Mouse (Mus musculus): Measurements from ENCODE around the gene Laptm5. TPM values are rescaled to one million over a fixed set of nuclear protein-coding genes. Genes with fewer than 3 reads are reported as not detected.

Laptm5 gene
- polyA plus RNA-seq, 1 experiment = 18.9 TPM

DNA sequence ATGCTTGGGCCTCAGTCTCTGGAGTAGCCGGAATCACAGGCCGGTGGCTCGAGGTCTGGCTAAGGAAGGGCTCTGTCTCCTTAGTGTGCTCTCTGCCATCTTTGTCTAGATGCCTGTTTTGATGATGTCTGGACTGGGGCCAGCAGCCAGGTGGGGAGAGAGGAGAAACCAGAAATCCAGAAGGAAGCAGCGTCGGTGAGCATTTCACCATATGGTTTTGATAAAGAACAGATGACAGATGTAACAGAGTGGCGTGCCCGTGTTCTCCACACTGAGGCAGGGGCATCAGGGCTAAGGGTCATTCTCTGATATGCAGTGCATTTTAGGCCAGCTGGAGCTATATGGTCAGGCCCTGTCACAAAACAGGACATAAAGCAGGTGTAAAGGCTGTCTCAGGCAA lies 12.2 kb upstream of the Laptm5 start:
- Histone ChIP-seq H3K4me1 (ENCODE audit: control insufficient read depth, insufficient read depth, low read length) (peaks cover 8% of the 10 kb centered on the region), H3K27me3 (ENCODE audit: control insufficient read depth, insufficient read depth, low read length) (no peaks in the 10 kb centered on the region), H3K27ac (ENCODE audit: insufficient read depth, low read length) (no peak overlapping the region), H3K4me3 (replicated peaks; ENCODE audit: insufficient read depth, low read depth, low read length) (no peak overlapping the region)
- 45% methylated on average over 7 of the region's 7 CpGs for WGBS
- DNase-seq = peak in 1 of 2 experiments; percentile 25
- TF ChIP-seq CTCF (IDR thresholded peaks at IDR 0.05; ENCODE audit: borderline replicate concordance, insufficient read depth, low read depth, low read length) = no peak
- TF ChIP-seq POLR2A (IDR thresholded peaks at IDR 0.05; ENCODE audit: borderline replicate concordance, insufficient read depth, low read length) = no peak

DNA sequence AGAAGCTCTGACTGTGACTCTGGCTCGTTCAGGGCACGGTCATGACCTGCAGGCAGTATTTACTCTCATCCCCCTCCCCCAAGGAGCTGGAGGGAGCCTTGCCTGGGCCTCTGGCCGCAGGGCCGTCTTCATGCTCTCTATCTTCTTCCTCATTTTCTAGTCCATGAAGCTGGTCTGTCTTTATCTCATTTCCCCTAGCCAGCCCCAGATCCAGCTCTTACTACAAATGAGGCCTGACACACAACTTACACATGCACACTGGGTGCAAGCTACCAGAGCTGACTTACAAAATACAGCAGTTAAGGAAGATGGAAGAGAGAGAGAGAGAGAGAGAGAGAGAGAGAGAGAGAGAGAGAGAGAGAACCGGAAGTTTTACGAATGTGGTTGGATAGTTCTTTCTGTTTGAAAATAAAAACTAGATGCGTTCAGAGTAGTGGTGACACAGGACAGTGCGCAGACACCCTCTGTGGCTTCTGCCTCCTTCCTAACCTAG lies 10.6 kb upstream of the Laptm5 start:
- WGBS = 93% methylated on average over 8 of the region's 8 CpGs
- Histone ChIP-seq H3K27me3 (ENCODE audit: control insufficient read depth, insufficient read depth, low read length) (no peaks in the 10 kb centered on the region), H3K27ac (ENCODE audit: insufficient read depth, low read length) (no peak overlapping the region), H3K4me3 (replicated peaks; ENCODE audit: insufficient read depth, low read depth, low read length) (no peak overlapping the region), H3K4me1 (ENCODE audit: control insufficient read depth, insufficient read depth, low read length) (peaks cover 16% of the 10 kb centered on the region)
- TF ChIP-seq CTCF (IDR thresholded peaks at IDR 0.05; ENCODE audit: borderline replicate concordance, insufficient read depth, low read depth, low read length) (no peak), POLR2A (IDR thresholded peaks at IDR 0.05; ENCODE audit: borderline replicate concordance, insufficient read depth, low read length) (no peak)
- no peak for DNase-seq

DNA sequence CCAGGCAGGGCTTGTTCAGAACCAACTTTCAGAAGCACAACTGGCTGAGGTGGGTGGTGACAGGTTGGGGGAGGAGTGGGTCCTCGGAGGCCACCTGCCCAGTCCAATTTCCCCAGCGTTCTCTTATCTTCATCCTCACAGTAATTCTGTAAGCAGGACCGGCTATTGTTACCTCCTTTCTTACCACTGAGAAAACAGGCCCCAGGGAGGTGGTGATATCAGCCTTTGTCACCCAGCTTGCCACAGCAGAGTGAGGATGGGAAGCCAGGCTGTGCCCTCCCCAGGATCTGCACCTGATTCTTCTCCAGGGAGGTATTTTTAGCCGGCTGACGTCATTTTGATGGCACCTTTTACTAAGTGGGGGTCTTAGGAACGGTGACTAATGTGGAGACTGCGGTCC lies 7.9 kb upstream of the Laptm5 start:
- 86% methylated on average over 7 of the region's 7 CpGs for WGBS
- TF ChIP-seq CTCF (IDR thresholded peaks at IDR 0.05; ENCODE audit: borderline replicate concordance, insufficient read depth, low read depth, low read length) (no peak), POLR2A (IDR thresholded peaks at IDR 0.05; ENCODE audit: borderline replicate concordance, insufficient read depth, low read length) (no peak)

DNA sequence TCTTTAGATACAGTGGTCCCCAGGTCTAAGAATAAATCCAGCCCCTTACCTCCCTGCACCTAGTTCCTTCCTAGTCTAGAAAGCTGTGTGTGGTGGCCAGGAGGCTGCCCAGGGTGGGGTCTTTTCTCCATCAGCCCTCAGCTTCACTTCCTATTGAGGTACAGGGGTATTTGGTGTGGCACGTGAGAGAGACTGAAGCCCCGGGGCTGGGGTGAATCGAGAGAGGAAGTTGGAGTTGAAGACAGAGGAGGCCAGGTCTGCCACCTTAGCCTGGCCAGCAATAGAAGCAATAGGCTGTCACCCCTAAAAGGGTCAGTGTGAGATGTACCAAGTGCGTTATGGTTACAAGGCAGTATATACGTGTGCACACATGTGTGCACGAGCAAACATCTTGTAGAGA lies 7.0 kb upstream of the Laptm5 start:
- no peak overlapping the region for H3K4me3 ChIP-seq (replicated peaks; ENCODE audit: insufficient read depth, low read depth, low read length)
- H3K4me1 ChIP-seq (ENCODE audit: control insufficient read depth, insufficient read depth, low read length) = peaks cover 19% of the 10 kb centered on the region
- TF ChIP-seq CTCF (IDR thresholded peaks at IDR 0.05; ENCODE audit: borderline replicate concordance, insufficient read depth, low read depth, low read length) (no peak), POLR2A (IDR thresholded peaks at IDR 0.05; ENCODE audit: borderline replicate concordance, insufficient read depth, low read length) (no peak)
- DNase-seq = no peak
- H3K27ac ChIP-seq (ENCODE audit: insufficient read depth, low read length) = no peak overlapping the region
- no peaks in the 10 kb centered on the region for H3K27me3 ChIP-seq (ENCODE audit: control insufficient read depth, insufficient read depth, low read length)
- WGBS = 82% methylated on average over 6 of the region's 6 CpGs

More for the DNA sequence above, 7.9 kb upstream of the Laptm5 start:
- H3K4me3 ChIP-seq (replicated peaks; ENCODE audit: insufficient read depth, low read depth, low read length) = no peak overlapping the region
- H3K4me1 ChIP-seq (ENCODE audit: control insufficient read depth, insufficient read depth, low read length) = peaks cover 23% of the 10 kb centered on the region
- H3K27me3 ChIP-seq (ENCODE audit: control insufficient read depth, insufficient read depth, low read length) = no peaks in the 10 kb centered on the region
- no peak for DNase-seq
- H3K27ac ChIP-seq (ENCODE audit: insufficient read depth, low read length) = no peak overlapping the region

DNA sequence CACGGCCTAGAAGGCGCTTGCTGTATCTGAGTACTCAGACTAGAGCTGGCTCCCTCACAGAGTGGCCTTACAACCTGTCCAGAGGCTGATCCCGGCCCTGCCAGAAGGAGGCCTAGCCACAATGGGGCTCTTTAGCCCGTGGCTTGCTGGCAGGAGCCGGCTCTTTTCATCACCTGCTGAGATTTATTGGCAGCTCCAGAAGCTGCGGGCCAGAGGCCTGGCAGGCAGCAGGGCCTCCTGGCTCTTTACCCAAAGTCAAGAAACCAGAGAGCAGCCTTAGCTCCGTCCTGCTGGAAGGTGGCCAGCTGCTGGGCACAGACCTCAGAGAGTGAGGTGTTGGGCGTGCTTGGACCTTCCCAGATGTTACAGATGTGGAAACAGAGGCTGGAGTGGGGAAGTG lies 6.6 kb upstream of the Laptm5 start:
- Histone ChIP-seq H3K4me1 (ENCODE audit: control insufficient read depth, insufficient read depth, low read length) (peaks cover 15% of the 10 kb centered on the region), H3K27ac (ENCODE audit: insufficient read depth, low read length) (no peak overlapping the region), H3K4me3 (replicated peaks; ENCODE audit: insufficient read depth, low read depth, low read length) (no peak overlapping the region), H3K27me3 (ENCODE audit: control insufficient read depth, insufficient read depth, low read length) (no peaks in the 10 kb centered on the region)
- DNase-seq = peak; percentile 62 to 76
- WGBS = 22% methylated on average over 8 of the region's 8 CpGs
- TF ChIP-seq POLR2A (IDR thresholded peaks at IDR 0.05; ENCODE audit: borderline replicate concordance, insufficient read depth, low read length) = no peak
- TF ChIP-seq CTCF (IDR thresholded peaks at IDR 0.05; ENCODE audit: borderline replicate concordance, insufficient read depth, low read depth, low read length) = no peak

DNA sequence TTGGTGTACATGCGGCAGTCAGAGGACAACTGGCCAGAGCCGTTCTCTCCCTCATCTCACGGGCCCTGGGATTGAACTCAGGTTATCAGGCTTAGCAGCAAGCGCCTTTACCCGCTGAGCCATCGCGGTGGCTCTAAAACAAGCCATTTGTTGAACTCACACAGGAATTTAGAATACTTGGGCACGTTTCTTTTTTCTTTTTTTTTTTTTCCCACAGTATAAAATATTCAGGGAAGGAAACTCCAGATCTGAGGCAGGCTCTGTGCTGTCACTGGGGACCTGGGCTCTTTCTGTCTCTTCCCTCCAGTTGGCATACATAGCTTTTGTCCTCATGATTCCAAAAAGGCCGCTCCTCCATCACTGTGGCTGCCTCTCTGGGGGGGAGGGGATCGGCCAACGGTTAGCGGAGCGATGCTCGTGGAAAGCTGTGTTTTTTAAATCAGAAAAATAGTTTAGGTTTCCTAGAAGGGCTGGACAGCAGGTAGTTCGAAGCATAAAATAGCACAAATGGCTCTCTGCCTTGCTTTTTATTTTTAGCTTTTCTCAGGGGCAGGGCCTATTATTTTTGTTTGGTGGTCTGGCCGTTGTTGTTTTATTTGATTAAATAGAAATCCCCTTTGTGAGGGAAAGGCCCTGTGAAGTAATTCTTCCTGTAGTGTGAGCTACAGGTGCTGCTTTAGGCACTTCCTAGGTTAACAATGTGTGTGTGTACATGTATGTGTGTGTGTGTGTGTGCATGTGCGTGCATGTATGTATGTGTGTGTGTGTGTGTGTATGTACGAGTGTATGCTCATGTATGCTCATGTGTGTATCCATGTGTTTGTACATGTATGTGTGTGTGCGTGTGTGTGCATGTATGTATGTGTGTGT lies 5.5 kb upstream of the Laptm5 start:
- H3K4me1 ChIP-seq (ENCODE audit: control insufficient read depth, insufficient read depth, low read length) = peaks cover 14% of the 10 kb centered on the region
- no peaks in the 10 kb centered on the region for H3K27me3 ChIP-seq (ENCODE audit: control insufficient read depth, insufficient read depth, low read length)
- H3K27ac ChIP-seq (ENCODE audit: insufficient read depth, low read length) = no peak overlapping the region
- H3K4me3 ChIP-seq (replicated peaks; ENCODE audit: insufficient read depth, low read depth, low read length) = no peak overlapping the region
- DNase-seq = no peak
- no peak for TF ChIP-seq CTCF (IDR thresholded peaks at IDR 0.05; ENCODE audit: borderline replicate concordance, insufficient read depth, low read depth, low read length)
- TF ChIP-seq POLR2A (IDR thresholded peaks at IDR 0.05; ENCODE audit: borderline replicate concordance, insufficient read depth, low read length) = no peak
- WGBS = 88% methylated on average over 19 of the region's 19 CpGs

DNA sequence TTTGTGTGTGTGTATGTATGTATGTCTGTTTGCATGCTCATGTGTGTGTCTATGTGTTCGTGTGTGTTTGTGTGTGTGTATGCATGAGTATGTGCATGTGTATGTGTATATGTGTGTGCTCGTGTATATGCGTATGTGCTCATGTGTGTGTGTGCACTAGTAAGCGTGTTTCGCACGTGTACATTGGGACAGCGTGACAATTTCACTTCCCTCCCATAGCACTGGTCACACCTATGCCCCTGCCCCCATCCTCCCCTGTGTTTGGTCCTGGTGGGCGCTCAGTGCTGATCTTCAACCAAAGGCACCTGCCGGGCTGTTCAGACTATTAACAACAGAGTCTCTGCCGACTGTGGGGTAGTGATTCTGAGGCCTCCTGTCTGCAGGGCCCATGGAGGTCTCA lies 4.8 kb upstream of the Laptm5 start:
- TF ChIP-seq CTCF (IDR thresholded peaks at IDR 0.05; ENCODE audit: borderline replicate concordance, insufficient read depth, low read depth, low read length) (no peak), POLR2A (IDR thresholded peaks at IDR 0.05; ENCODE audit: borderline replicate concordance, insufficient read depth, low read length) (no peak)
- WGBS = 95% methylated on average over 10 of the region's 10 CpGs
- no peak for DNase-seq

More for the DNA sequence above, 4.8 kb upstream of the Laptm5 start:
- Histone ChIP-seq H3K4me1 (ENCODE audit: control insufficient read depth, insufficient read depth, low read length) (peaks cover 14% of the 10 kb centered on the region), H3K27ac (ENCODE audit: insufficient read depth, low read length) (no peak overlapping the region), H3K4me3 (replicated peaks; ENCODE audit: insufficient read depth, low read depth, low read length) (no peak overlapping the region), H3K27me3 (ENCODE audit: control insufficient read depth, insufficient read depth, low read length) (no peaks in the 10 kb centered on the region)

Measured in cerebellum, adult 2 months (tissue).